Mouse (Mus musculus) kidney, postnatal 10 days (tissue): ENCODE measurements around the gene Gng3.
A peak's percentile ranks its signal among the peaks of the same experiment; 100 is the strongest.

Source experiments
- DNase-seq: peaks from one replicate; pipeline ENCODE4 v3.0.0; 2021; ENCODE audit warnings: mixed read lengths

Gene Gng3

DNA sequence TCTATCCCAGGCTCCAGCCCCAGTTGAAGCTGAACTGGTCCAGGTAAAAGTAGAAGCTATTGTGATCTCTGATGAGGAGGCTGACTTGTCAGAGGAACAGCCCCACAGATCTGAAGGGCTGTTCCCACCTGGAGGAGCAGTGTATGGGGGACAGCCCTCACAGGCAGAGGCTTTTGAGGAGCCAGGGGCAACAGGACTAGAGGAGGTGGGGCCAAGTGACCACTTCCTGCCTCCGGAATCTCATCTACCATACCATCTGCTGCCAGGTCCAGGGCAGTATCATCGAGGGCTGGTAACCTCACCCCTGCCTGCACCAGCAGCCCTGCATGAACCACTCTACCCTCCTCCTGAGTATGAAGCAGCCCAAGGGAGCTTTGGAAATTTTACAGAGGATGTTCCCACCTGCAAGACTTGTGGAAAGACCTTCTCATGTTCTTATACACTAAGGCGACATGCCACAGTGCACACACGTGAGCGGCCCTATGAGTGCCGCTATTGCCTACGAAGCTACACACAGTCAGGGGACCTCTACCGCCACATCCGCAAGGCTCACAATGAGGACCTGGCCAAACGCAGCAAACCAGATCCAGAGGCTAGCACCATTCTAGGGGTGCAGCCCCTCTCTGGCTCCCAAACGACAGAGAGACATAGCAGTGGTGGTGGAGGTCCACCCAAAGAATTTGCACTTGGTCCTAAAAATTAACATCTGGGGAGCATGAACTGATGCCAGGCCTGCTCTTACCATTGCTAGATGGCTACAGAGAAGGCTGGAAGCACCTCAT is 34.9 kb downstream of the Gng3 start:
- DNase-seq, result no peak

DNA sequence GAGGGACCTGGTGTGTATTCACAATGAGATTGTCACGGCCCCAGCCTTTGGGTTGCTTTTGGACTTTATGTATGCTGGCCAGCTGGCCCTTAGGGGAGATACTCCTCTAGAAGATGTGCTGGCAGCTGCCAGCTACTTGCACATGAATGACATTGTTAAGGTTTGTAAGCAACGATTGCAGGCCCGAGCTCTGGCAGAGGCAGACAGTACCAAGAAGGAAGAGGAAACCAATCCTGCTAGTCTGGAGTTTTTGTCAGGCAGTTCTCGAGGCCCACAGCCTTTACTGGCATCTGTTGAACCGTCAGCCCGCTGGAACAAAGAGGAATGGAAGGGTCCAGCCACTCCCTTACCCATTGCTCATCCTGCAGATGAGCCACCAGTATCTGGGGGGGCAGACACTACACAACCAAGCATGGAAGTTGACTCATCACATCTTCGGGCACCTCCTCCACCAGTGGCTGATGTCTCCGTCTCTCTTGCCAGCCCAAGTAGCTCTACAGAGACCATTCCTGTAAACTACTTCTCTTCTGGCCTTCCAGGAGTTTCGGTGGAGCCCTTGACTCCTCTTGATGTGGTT is 35.7 kb downstream of the Gng3 start:
- no peak for DNase-seq

DNA sequence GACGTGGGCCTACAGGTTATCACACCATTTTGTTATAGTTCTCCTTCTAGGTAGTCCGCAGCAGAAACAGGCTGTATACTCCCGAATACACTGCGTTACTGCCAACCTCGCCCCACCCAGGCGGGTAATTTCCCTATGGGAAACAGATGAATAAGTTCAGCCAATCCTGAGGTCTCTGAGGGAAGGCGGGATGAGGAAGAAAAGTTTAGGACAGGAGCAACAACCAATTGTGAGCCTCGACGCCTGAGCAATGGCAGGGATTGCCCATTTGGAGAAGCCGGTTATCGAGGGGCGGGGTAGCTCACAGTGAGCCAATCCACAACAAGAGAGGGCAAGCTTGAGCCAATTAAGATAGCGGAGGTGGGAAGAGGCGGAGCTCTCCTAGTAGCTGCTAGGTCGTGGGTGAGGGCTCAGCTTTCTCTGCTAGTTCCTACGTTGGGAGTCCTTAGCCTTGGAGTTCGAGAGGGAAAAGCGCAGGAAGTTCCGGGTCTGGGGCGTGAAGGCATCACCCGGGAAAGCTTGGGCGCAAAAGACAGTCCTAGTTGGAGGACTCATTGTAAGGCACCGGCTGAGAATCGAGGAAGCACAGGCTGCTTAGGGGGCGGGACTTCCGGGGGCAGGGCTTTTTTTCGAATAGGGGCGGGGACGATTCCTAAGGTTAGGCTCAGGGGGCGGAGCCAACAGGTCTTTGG is 36.7 kb downstream of the Gng3 start, which contains the start of gene Zbtb3:
Gene Zbtb3, plus strand, starts transcription at position 426 of the 692 bp plus-strand sequence.
- peak; percentile 95 for DNase-seq

DNA sequence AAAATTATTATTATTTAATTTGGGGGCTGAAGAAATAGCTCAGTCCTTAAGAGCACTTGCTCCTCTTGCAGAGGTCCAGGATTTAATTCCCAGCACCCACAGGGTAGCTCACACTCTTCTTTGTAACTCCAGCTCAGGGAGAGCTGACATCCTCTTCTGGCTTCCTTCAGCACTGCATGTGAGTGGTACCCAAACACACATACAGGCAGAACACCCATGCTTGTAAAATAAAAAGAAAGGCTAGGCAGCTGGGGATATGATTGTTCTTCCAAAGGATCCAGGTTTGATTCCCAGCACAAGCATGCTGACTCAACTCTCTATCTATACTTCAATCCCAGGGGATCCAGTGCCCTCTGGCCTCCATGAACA is 40.1 kb downstream of the Gng3 start:
- no peak for DNase-seq

DNA sequence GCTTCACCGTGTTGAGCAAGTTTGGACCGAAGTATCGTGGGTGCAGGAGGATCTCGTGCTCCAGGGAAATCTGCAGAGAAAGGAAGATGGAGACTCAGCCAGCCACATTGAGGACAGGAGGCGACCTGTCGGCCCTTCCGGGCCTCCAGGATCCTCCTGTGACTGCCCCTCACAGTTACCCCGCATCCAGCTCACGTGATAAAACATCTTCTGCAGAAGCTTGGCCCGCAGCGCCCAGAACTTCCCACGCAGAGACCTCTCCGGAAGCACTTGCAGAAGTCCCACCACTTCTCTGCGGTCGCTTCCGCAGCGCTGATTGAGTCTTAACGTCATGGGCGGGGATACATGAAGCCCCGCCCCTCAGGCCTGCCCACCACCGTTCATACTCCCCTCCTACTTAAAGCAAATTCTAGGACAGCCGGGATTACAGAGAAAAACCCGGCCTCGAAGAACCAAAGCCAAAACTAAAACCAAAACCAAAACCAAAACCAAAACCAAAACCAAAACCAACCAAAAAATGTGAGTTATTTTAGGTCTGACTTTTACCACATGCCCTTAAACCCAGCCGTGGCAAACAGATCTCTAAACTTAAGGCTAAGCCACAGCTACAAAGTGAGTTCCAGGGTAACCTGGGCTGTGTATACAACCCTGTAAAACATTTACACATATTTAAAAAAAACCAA is 40.6 kb downstream of the Gng3 start, which contains the start of gene Polr2g:
Gene Polr2g, minus strand, starts transcription at position 314 of the 683 bp plus-strand sequence.
- DNase-seq, result peak; percentile 95

DNA sequence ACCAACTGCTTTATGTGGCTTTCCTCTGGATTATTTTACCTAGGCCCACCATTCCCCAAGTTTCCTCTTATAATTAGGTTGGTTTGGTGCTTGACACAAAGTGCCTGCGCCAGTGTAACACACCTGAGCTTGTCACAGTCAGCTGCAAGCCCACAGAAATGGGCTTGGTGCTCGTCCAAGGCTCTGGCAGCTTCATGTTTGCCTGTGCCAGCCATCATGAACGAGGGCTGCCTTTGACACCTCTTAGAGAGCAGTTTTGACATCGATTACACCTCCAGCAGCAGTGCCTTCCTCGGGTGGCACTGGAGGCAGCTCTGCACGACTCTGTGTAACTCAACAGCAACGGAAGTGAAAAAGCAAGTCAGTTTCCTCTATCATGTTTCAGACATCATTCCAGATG is 48.8 kb downstream of the Gng3 start:
- DNase-seq, result no peak

DNA sequence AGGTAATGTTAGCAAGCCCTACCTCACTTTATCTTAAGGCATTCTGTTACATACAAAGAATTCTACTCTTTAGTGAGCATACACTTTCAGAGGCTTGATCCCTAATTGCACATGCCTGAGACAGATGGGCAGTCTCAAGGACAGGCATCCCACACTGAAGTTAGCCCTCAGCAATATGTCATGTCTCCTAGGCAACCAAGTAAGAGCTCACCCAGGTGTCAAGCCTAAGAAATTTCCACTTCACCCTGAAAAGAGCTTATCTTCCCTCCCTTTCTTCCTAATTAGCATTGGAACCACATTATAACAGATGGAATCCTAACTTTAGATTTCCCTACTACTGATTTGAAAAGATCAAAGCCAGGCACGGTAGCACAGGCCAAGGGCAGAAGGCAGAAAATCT is 49.8 kb downstream of the Gng3 start:
- DNase-seq, result no peak

DNA sequence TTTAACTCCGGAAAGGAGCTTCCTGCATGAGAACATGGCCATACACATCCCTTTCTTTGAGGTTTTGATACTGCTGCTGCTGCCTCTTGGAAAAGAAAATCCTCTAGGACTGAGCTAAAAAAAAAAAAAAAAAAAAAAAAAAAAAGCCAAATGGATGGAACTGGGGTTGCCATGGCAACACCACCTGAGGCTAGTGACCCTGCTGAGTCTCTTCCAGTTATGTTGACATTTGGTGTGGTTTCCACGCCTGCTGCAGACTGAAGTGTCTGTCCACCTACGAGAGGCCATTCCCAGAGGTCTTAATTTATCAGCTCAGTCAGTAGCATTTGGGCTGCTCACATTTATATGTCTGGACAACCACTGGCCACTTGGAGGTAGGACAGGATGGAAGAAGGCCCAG is 50.5 kb downstream of the Gng3 start:
- no peak for DNase-seq
